Mouse (Mus musculus): Measurements from ENCODE around the gene Abca9. TPM values are rescaled to one million over a fixed set of nuclear protein-coding genes. Genes with fewer than 3 reads are reported as not detected.

The Abca9 gene
- polyA plus RNA-seq, 1 experiment from 2014 or later, result 18.8 TPM

DNA sequence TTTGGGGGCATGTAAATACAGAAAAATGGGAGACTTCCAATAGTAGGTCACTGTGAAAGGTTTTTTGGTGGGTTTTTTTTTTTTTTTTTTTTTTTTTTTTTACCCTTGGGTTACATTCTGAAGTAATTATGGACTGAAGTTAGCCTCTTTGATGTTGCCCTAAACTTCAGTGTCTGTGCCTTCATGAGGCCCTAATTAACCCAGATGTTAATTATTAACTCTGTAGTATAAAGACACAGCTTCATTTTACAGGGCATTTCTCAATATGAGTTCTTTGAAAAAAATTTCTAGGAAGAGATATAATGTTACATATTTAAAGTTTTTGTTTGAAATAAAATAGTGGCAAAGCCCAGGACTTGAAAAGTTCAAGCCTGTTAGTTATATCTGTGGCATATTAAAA, 2.6 kb downstream of the Abca9 start:
- Histone ChIP-seq H3K4me2 (ENCODE audit: low read depth, low read length) (peak overlapping the region; percentile 21; the same call in 1 of the 2 replicates), H3K4me1 (ENCODE audit: control insufficient read depth, insufficient read depth, low read length) (peaks cover 12% of the 10 kb centered on the region), H3K9ac (ENCODE audit: low read depth, low read length) (no peak overlapping the region), H3K4me3 (ENCODE audit: low read depth, low read length) (no peak overlapping the region), H3K27me3 (replicated peaks; ENCODE audit: control insufficient read depth, insufficient read depth, low read length) (no peaks in the 10 kb centered on the region), H3K9me3 (ENCODE audit: control insufficient read depth, low read length) (no peaks in the 10 kb centered on the region), H3K27ac (replicated peaks; ENCODE audit: low read depth, low read length) (no peak overlapping the region), H3K36me3 (ENCODE audit: control insufficient read depth, insufficient read depth, low read length) (no peaks in the 10 kb centered on the region)
- no peak for DNase-seq (ENCODE audit: low spot score)
- ATAC-seq (ENCODE audit: low read depth), result no peak

DNA sequence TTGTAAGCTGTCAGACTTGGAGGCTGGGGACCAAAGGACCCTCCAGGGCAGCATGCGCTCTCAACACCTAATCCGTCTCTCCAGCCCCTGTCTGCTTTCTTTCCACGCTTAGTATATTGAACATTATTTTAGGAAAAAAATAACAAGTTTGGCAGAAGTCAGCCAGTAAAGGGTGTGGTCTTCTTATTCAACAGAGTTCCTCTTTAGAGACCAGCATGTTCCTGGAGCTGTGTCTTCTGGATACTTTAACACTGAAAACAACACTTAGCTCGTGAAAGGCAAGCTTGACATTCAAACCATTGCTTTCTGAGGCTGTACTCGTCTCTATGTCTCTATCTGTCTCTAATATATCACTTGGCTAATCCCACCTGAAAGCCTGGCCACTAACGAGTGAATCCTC, 10.9 kb downstream of the Abca9 start:
- H3K9me3 ChIP-seq (ENCODE audit: control insufficient read depth, low read length), result no peaks in the 10 kb centered on the region
- no peak overlapping the region for H3K4me2 ChIP-seq (ENCODE audit: low read depth, low read length)
- no peaks in the 10 kb centered on the region for H3K4me1 ChIP-seq (ENCODE audit: control insufficient read depth, insufficient read depth, low read length)
- no peak for ATAC-seq (ENCODE audit: low read depth)
- H3K27ac ChIP-seq (replicated peaks; ENCODE audit: low read depth, low read length), result no peak overlapping the region
- no peaks in the 10 kb centered on the region for H3K36me3 ChIP-seq (ENCODE audit: control insufficient read depth, insufficient read depth, low read length)
- no peaks in the 10 kb centered on the region for H3K27me3 ChIP-seq (replicated peaks; ENCODE audit: control insufficient read depth, insufficient read depth, low read length)
- no peak overlapping the region for H3K4me3 ChIP-seq (ENCODE audit: low read depth, low read length)
- 61% methylated on average over 6 of the region's 6 CpGs for WGBS
- H3K9ac ChIP-seq (ENCODE audit: low read depth, low read length), result no peak overlapping the region
- DNase-seq (ENCODE audit: low spot score), result no peak

DNA sequence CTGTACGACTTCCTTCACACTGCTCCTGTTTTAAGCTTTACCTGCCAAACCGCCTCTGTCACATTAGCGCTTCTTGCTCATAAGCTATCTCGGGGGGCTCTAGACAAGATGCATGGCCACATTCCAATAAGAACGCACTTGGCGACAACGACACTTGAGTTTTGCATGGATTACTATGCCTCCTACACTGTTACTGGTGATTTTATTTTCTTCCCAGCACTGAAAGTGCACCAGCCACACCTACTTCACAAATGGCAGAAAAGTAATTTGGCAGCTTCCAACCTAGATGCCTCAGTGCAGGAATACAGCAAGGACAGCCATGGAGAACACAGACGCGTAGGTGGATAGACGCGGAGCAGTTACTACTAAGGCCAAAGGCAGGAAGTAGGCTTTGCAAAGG, 12.0 kb downstream of the Abca9 start:
- Histone ChIP-seq H3K27ac (replicated peaks; ENCODE audit: low read depth, low read length) (no peak overlapping the region), H3K27me3 (replicated peaks; ENCODE audit: control insufficient read depth, insufficient read depth, low read length) (no peaks in the 10 kb centered on the region), H3K9ac (ENCODE audit: low read depth, low read length) (no peak overlapping the region), H3K4me1 (ENCODE audit: control insufficient read depth, insufficient read depth, low read length) (no peaks in the 10 kb centered on the region), H3K4me3 (ENCODE audit: low read depth, low read length) (no peak overlapping the region), H3K36me3 (ENCODE audit: control insufficient read depth, insufficient read depth, low read length) (no peaks in the 10 kb centered on the region), H3K9me3 (ENCODE audit: control insufficient read depth, low read length) (no peaks in the 10 kb centered on the region), H3K4me2 (ENCODE audit: low read depth, low read length) (no peak overlapping the region)
- no peak for DNase-seq (ENCODE audit: low spot score)
- ATAC-seq (ENCODE audit: low read depth), result no peak
- WGBS, result 90% methylated on average over 11 of the region's 11 CpGs

DNA sequence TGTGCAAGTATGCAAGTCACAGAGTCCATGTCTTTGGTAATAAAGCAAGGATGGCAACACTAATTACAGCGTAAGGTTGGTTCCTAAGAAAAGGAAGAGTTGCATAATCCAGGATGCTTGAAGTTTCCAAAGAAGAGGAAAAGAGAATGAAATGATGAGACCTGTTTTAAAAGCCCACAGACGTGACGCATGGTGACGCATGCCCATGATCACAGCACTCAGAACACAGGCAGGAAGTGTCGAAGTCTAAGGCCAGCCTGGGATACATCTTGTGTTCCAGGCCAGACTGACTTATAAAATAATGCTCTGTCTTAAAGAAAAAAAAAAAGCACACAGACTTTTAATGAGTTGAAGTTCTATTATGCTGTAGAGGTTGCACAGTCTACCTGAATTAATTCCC, 20.4 kb downstream of the Abca9 start:
- H3K9ac ChIP-seq (ENCODE audit: low read depth, low read length), result no peak overlapping the region
- DNase-seq (ENCODE audit: low spot score) (no peak), ATAC-seq (ENCODE audit: low read depth) (no peak)
- no peak overlapping the region for H3K27ac ChIP-seq (replicated peaks; ENCODE audit: low read depth, low read length)
- H3K9me3 ChIP-seq (ENCODE audit: control insufficient read depth, low read length), result no peaks in the 10 kb centered on the region
- H3K4me2 ChIP-seq (ENCODE audit: low read depth, low read length), result no peak overlapping the region
- WGBS, result 95% methylated on average over 5 of the region's 5 CpGs
- no peak overlapping the region for H3K4me3 ChIP-seq (ENCODE audit: low read depth, low read length)
- no peaks in the 10 kb centered on the region for H3K27me3 ChIP-seq (replicated peaks; ENCODE audit: control insufficient read depth, insufficient read depth, low read length)
- peaks cover 19% of the 10 kb centered on the region; the same call in 1 of the 2 replicates for H3K36me3 ChIP-seq (ENCODE audit: control insufficient read depth, insufficient read depth, low read length)
- H3K4me1 ChIP-seq (ENCODE audit: control insufficient read depth, insufficient read depth, low read length), result no peaks in the 10 kb centered on the region

DNA sequence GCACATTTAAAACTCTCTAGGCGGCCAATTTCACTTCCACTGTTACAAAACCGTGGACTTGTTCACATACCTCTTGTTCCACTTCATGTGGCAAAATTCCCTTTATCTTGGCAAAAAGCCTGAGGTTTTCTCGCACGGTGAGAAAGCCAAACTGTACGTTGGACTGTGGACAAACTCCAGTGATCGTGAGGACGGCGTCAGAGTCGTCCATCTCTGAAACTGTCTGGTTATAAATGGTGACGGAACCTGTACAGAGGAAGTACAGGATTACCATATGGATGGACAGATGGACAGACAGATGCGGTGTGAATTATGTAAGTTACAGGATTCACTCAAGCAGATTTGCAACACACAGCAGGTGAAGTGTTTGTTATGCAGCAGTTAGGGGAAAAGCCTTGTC, 22.6 kb downstream of the Abca9 start:
- H3K4me2 ChIP-seq (ENCODE audit: low read depth, low read length), result no peak overlapping the region
- no peak for ATAC-seq (ENCODE audit: low read depth)
- H3K27me3 ChIP-seq (replicated peaks; ENCODE audit: control insufficient read depth, insufficient read depth, low read length), result no peaks in the 10 kb centered on the region
- H3K9ac ChIP-seq (ENCODE audit: low read depth, low read length), result no peak overlapping the region
- DNase-seq (ENCODE audit: low spot score), result no peak
- H3K4me3 ChIP-seq (ENCODE audit: low read depth, low read length), result no peak overlapping the region
- H3K36me3 ChIP-seq (ENCODE audit: control insufficient read depth, insufficient read depth, low read length), result peaks cover 19% of the 10 kb centered on the region; the same call in 1 of the 2 replicates
- no peak overlapping the region for H3K27ac ChIP-seq (replicated peaks; ENCODE audit: low read depth, low read length)
- no peaks in the 10 kb centered on the region for H3K9me3 ChIP-seq (ENCODE audit: control insufficient read depth, low read length)
- no peaks in the 10 kb centered on the region for H3K4me1 ChIP-seq (ENCODE audit: control insufficient read depth, insufficient read depth, low read length)
- WGBS, result 80% methylated on average over 11 of the region's 11 CpGs

DNA sequence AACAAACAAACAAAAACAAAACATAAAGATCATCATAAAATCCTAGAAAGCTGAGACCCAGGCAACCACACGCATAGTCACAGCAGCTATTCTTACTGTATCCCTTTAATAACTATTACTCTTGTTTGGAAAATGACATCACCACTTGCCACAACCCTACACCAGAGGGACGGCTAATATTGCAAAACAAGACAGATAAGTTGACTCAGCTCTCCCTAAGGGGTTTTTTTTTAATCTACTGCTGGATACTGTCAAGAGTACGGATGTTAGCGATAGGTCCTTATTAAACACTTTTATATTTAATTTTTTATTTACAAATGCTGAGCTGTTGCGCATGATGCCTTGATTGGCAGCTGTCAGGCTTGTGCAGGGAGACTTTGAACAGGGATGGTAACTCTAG, 37.2 kb downstream of the Abca9 start:
- DNase-seq (ENCODE audit: low spot score) (no peak), ATAC-seq (ENCODE audit: low read depth) (no peak)
- Histone ChIP-seq H3K4me3 (ENCODE audit: low read depth, low read length) (no peak overlapping the region), H3K9me3 (ENCODE audit: control insufficient read depth, low read length) (no peaks in the 10 kb centered on the region), H3K27ac (replicated peaks; ENCODE audit: low read depth, low read length) (no peak overlapping the region), H3K27me3 (replicated peaks; ENCODE audit: control insufficient read depth, insufficient read depth, low read length) (no peaks in the 10 kb centered on the region), H3K4me2 (ENCODE audit: low read depth, low read length) (no peak overlapping the region), H3K9ac (ENCODE audit: low read depth, low read length) (no peak overlapping the region), H3K36me3 (ENCODE audit: control insufficient read depth, insufficient read depth, low read length) (no peaks in the 10 kb centered on the region), H3K4me1 (ENCODE audit: control insufficient read depth, insufficient read depth, low read length) (no peaks in the 10 kb centered on the region)
- WGBS, result 74% methylated on average over 5 of the region's 5 CpGs

DNA sequence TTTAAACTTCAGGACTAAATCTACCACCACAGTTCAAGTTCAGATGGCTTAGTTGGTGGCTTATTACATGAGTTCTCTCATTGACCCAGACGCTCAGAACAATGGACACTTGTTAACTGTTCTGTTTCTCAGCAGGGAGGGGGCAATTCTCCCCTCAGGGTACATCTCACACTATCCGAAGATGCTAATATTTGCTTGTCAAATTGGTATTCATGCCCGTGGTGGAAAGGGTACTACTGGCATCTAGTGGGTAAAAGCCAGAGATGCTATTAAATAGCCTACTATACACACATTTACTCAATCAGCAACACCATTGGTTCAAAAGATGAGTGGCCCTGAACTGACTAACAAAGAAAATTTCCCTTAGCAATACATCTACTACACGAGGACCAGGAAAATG, 56.9 kb downstream of the Abca9 start:
- DNase-seq (ENCODE audit: low spot score) (peak; percentile 32), ATAC-seq (ENCODE audit: low read depth) (no peak)
- Histone ChIP-seq H3K9ac (ENCODE audit: low read depth, low read length) (no peak overlapping the region), H3K27ac (replicated peaks; ENCODE audit: low read depth, low read length) (no peak overlapping the region), H3K4me2 (ENCODE audit: low read depth, low read length) (no peak overlapping the region), H3K9me3 (ENCODE audit: control insufficient read depth, low read length) (no peaks in the 10 kb centered on the region), H3K4me1 (ENCODE audit: control insufficient read depth, insufficient read depth, low read length) (no peaks in the 10 kb centered on the region), H3K4me3 (ENCODE audit: low read depth, low read length) (no peak overlapping the region), H3K27me3 (replicated peaks; ENCODE audit: control insufficient read depth, insufficient read depth, low read length) (no peaks in the 10 kb centered on the region), H3K36me3 (ENCODE audit: control insufficient read depth, insufficient read depth, low read length) (no peaks in the 10 kb centered on the region)
- 54% methylated on average over 4 of the region's 4 CpGs for WGBS

DNA sequence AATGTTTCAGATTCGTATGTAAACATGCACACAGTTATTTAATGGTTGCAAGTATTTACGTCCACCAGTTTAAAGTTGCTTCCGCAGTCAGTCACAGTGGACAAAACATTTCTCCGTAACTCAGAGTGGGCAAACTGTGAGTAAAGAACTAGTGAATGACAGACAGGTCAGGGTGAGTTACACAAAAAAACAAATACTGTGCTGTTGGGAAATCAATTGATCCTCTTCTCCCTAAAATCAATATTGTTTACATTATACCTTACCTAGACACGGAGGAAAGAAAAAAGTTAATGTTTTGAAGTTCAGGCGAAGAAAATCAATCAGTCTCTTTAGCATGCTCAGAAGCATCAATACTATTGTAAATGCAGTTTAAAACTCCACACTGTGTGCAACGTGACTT, 66.6 kb downstream of the Abca9 start:
- Histone ChIP-seq H3K27ac (replicated peaks; ENCODE audit: low read depth, low read length) (no peak overlapping the region), H3K9me3 (ENCODE audit: control insufficient read depth, low read length) (no peaks in the 10 kb centered on the region), H3K9ac (ENCODE audit: low read depth, low read length) (no peak overlapping the region), H3K36me3 (ENCODE audit: control insufficient read depth, insufficient read depth, low read length) (peaks cover 5% of the 10 kb centered on the region; the same call in 1 of the 2 replicates), H3K4me2 (ENCODE audit: low read depth, low read length) (no peak overlapping the region), H3K4me3 (ENCODE audit: low read depth, low read length) (no peak overlapping the region), H3K27me3 (replicated peaks; ENCODE audit: control insufficient read depth, insufficient read depth, low read length) (no peaks in the 10 kb centered on the region), H3K4me1 (ENCODE audit: control insufficient read depth, insufficient read depth, low read length) (no peaks in the 10 kb centered on the region)
- no peak for DNase-seq (ENCODE audit: low spot score)
- ATAC-seq (ENCODE audit: low read depth), result no peak
- WGBS, result 81% methylated on average over 7 of the region's 7 CpGs

DNA sequence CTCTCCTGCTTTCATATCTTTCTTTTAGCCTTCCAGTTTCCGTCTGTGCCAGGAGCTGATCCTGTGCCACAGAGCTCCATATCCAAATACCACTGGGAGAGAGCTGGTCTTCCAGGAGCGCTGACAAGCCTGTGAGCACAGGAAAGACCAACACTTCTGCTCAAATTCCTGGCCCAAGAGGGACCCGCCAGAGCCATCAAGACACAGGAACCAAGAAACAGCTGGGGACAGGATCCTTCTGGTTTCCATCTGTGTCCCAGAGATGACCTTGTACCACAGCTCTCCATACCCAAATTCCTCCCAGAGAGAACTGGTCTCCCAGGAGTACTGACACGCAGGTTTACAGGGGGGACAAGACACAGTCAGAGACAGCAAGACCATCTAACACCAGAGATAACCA, 69.1 kb downstream of the Abca9 start:
- Histone ChIP-seq H3K27ac (replicated peaks; ENCODE audit: low read depth, low read length) (no peak overlapping the region), H3K4me1 (ENCODE audit: control insufficient read depth, insufficient read depth, low read length) (no peaks in the 10 kb centered on the region), H3K27me3 (replicated peaks; ENCODE audit: control insufficient read depth, insufficient read depth, low read length) (no peaks in the 10 kb centered on the region), H3K9me3 (ENCODE audit: control insufficient read depth, low read length) (no peaks in the 10 kb centered on the region), H3K36me3 (ENCODE audit: control insufficient read depth, insufficient read depth, low read length) (no peaks in the 10 kb centered on the region; the same call in 1 of the 2 replicates), H3K4me2 (ENCODE audit: low read depth, low read length) (no peak overlapping the region), H3K9ac (ENCODE audit: low read depth, low read length) (no peak overlapping the region), H3K4me3 (ENCODE audit: low read depth, low read length) (no peak overlapping the region)
- 58% methylated on average over 4 of the region's 4 CpGs for WGBS
- ATAC-seq (ENCODE audit: low read depth) (no peak), DNase-seq (ENCODE audit: low spot score) (no peak)
